Mouse (Mus musculus): ENCODE results near the gene Rgma. TPM values are rescaled to one million over a fixed set of nuclear protein-coding genes. Genes with fewer than 3 reads are reported as not detected.

Gene Rgma
- total and polyA plus RNA-seq, 3 experiments: 0.04 to 0.07 TPM; not detected in 1

DNA sequence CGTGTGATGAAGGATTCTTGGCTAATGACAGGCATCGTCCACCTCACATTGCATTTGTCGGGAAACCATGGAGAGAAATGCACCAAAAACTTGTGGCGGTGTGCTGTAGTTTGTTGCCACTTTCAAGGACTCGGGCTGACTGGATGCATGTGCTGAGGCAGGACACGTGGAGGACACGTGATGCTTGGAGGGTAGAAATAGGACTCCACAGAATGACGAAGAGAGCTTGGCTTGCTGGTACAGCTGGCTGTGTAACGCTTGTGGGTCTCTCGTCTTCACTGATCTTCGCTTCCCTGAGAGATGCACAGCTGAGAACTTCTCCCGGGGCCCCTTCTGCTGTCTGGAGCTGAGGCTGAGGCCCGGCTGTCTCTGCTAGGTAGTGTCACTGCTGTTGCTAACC, 47.9 kb downstream of the Rgma start:
- Histone ChIP-seq H3K27ac (ENCODE audit: insufficient read depth, low read depth) (no peak overlapping the region), H3K4me3 (replicated peaks in 1 of 3; ENCODE audit: low read depth in 2 of 3, low read length in 2 of 3, poor library complexity in 1 of 3) (no peak overlapping the region), H3K27me3 (replicated peaks) (no peaks in the 10 kb centered on the region), H3K4me1 (ENCODE audit: control insufficient read depth in 1 of 2, insufficient read depth in 2 of 2) (peaks cover 3 to 20% of the 10 kb centered on the region in 2 experiments; a peak in 2 of 4 replicates), H3K9me3 (replicated peaks; ENCODE audit: low read length) (no peaks in the 10 kb centered on the region), H3K4me2 (ENCODE audit: insufficient read depth, low read depth, poor library complexity, severe bottlenecking) (no peak overlapping the region), H3K36me3 (replicated peaks in 1 of 2; ENCODE audit: control insufficient read depth in 1 of 2, insufficient read depth in 1 of 2, low read length in 1 of 2) (peaks cover 18 to 24% of the 10 kb centered on the region in 2 experiments), H3K9ac (ENCODE audit: insufficient read depth, low read depth) (no peak overlapping the region), H3K79me2 (replicated peaks; ENCODE audit: control insufficient read depth, extremely low read depth, insufficient read depth, poor library complexity, severe bottlenecking) (no peaks in the 10 kb centered on the region)
- in situ Hi-C loops (cut with MboI; ENCODE audit: low pct_ligation_motif_present, low pct_unique_long_range_greater_than_20kb, low sequenced_read_pairs) (no loop called here), dilution Hi-C loops (cut with MboI; ENCODE audit: extremely low pct_ligation_motif_present, extremely low pct_unique_long_range_greater_than_20kb, low sequenced_read_pairs) (no loop called here)
- TF ChIP-seq POLR2AphosphoS2 (IDR thresholded peaks at IDR 0.05; ENCODE audit: low read depth, low read length): no peak
- no peak for TF ChIP-seq UBTF (IDR thresholded peaks at IDR 0.05; ENCODE audit: low read depth, low read length)
- no peak for TF ChIP-seq CHD1 (IDR thresholded peaks at IDR 0.05; ENCODE audit: low read depth, low read length)
- no peak for TF ChIP-seq MXI1 (IDR thresholded peaks at IDR 0.05; ENCODE audit: low read depth, low read length)
- TF ChIP-seq USF1 (IDR thresholded peaks at IDR 0.05; ENCODE audit: low read depth, low read length): no peak
- TF ChIP-seq NRF1 (IDR thresholded peaks at IDR 0.05; ENCODE audit: low read depth, low read length): no peak
- no peak for TF ChIP-seq MAX (IDR thresholded peaks at IDR 0.05; ENCODE audit: low read length)
- TF ChIP-seq POLR2A (IDR thresholded peaks at IDR 0.05; ENCODE audit: low read depth, low read length): no peak
- no peak for TF ChIP-seq PAX5 (IDR thresholded peaks at IDR 0.05; ENCODE audit: low read length)
- TF ChIP-seq EP300 (IDR thresholded peaks at IDR 0.05; ENCODE audit: low read length): no peak
- TF ChIP-seq ELF1 (IDR thresholded peaks at IDR 0.05; ENCODE audit: low read depth, low read length): no peak
- no peak for TF ChIP-seq BHLHE40 (IDR thresholded peaks at IDR 0.05; ENCODE audit: low read depth, low read length)
- TF ChIP-seq USF2 (conservative IDR thresholded peaks at IDR 0.05; ENCODE audit: low read depth, low read length): no peak
- no peak for TF ChIP-seq CTCF (conservative IDR thresholded peaks at IDR 0.05 in 1 of 2, IDR thresholded peaks at IDR 0.05 in 1 of 2; ENCODE audit: low read depth in 2 of 2, low read length in 2 of 2)
- no peak for TF ChIP-seq NELFE (IDR thresholded peaks at IDR 0.05; ENCODE audit: low read depth, low read length)
- no peak for TF ChIP-seq KAT2A (IDR thresholded peaks at IDR 0.05; ENCODE audit: insufficient replicate concordance, low read length)
- no peak for TF ChIP-seq RCOR1 (conservative IDR thresholded peaks at IDR 0.05; ENCODE audit: low read depth, low read length)
- TF ChIP-seq ZC3H11A (IDR thresholded peaks at IDR 0.05; ENCODE audit: low read depth, low read length): no peak
- no peak for TF ChIP-seq JUND (conservative IDR thresholded peaks at IDR 0.05; ENCODE audit: low read depth, low read length)
- no peak for DNase-seq (ENCODE audit: extremely low read depth)

DNA sequence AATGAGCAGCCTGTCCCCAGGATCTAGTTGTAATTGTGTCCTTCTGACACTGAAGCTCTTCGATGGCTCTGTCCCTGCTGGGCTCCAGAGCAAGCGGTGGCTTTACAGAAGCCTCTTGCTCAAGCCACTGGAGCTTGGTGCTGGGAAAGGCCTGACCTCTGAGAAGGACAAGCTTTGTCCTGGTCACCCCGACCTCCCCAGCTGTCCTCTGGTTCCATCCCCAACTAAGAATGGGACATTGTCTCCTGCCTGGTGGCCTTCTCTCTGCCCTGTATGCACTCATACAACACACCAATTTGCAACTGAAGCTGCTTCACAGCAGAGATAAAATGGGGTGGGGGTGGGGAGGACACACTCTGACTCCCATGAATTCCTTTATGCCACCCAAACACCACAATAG, 48.9 kb downstream of the Rgma start:
- Histone ChIP-seq H3K9ac (ENCODE audit: insufficient read depth, low read depth) (no peak overlapping the region), H3K27ac (ENCODE audit: insufficient read depth, low read depth) (no peak overlapping the region), H3K4me3 (replicated peaks in 1 of 3; ENCODE audit: low read depth in 2 of 3, low read length in 2 of 3, poor library complexity in 1 of 3) (no peak overlapping the region), H3K79me2 (replicated peaks; ENCODE audit: control insufficient read depth, extremely low read depth, insufficient read depth, poor library complexity, severe bottlenecking) (no peaks in the 10 kb centered on the region; the same call in 1 of the 2 replicates), H3K9me3 (replicated peaks; ENCODE audit: low read length) (no peaks in the 10 kb centered on the region), H3K36me3 (replicated peaks in 1 of 2; ENCODE audit: control insufficient read depth in 1 of 2, insufficient read depth in 1 of 2, low read length in 1 of 2) (peaks cover 28 to 34% of the 10 kb centered on the region in 2 experiments), H3K4me1 (ENCODE audit: control insufficient read depth in 1 of 2, insufficient read depth in 2 of 2) (peaks cover 3 to 19% of the 10 kb centered on the region in 2 experiments; a peak in 2 of 4 replicates), H3K4me2 (ENCODE audit: insufficient read depth, low read depth, poor library complexity, severe bottlenecking) (no peak overlapping the region), H3K27me3 (replicated peaks) (no peaks in the 10 kb centered on the region)
- DNase-seq (ENCODE audit: extremely low read depth): no peak
- dilution Hi-C loops (cut with MboI; ENCODE audit: extremely low pct_ligation_motif_present, extremely low pct_unique_long_range_greater_than_20kb, low sequenced_read_pairs) (no loop called here), in situ Hi-C loops (cut with MboI; ENCODE audit: low pct_ligation_motif_present, low pct_unique_long_range_greater_than_20kb, low sequenced_read_pairs) (no loop called here)
- no peak for TF ChIP-seq TCF12 (IDR thresholded peaks at IDR 0.05; ENCODE audit: low read depth, low read length)
- no peak for TF ChIP-seq SIN3A (IDR thresholded peaks at IDR 0.05; ENCODE audit: low read length)
- TF ChIP-seq POLR2AphosphoS2 (IDR thresholded peaks at IDR 0.05; ENCODE audit: low read depth, low read length): no peak; the same call in 1 of the 2 replicates
